Mouse (Mus musculus) right cerebral cortex, adult 2 months (tissue): ENCODE measurements around the gene Chd5.

Experiments
- DNase-seq, 2 experiments: peaks; one replicate each; pipeline ENCODE4 v3.0.0; 2021 to 2022; ENCODE audit warnings: low spot score in 2 of 2

Chd5 gene

GRCm38 (mm10) chr4:152353886-152354637 is 15.6 kb downstream of the Chd5 start:
- DNase-seq: no peak

GRCm38 (mm10) chr4:152355672-152356071 is 17.2 kb downstream of the Chd5 start:
- no peak for DNase-seq

GRCm38 (mm10) chr4:152359700-152360099 is 21.2 kb downstream of the Chd5 start:
- DNase-seq: no peak

GRCm38 (mm10) chr4:152360855-152361254 is 22.4 kb downstream of the Chd5 start:
- DNase-seq: no peak

GRCm38 (mm10) chr4:152362180-152362579 is 23.7 kb downstream of the Chd5 start:
- DNase-seq: no peak

GRCm38 (mm10) chr4:152365228-152365627 is 26.8 kb downstream of the Chd5 start:
- DNase-seq: no peak

GRCm38 (mm10) chr4:152382528-152383252 is 44.2 kb downstream of the Chd5 start:
- DNase-seq: no peak

- no peak for DNase-seq
Measured at GRCm38 (mm10) chr4:152385644-152386043, 47.2 kb downstream of the Chd5 start.

- peak in 1 of 2 experiments; percentile 50 for DNase-seq
Measured at GRCm38 (mm10) chr4:152392192-152392591, 53.7 kb downstream of the Chd5 start.

GRCm38 (mm10) chr4:152392627-152393026 is 54.2 kb downstream of the Chd5 start:
- DNase-seq: no peak

GRCm38 (mm10) chr4:152398926-152399325 is 60.5 kb downstream of the Chd5 start:
- DNase-seq: no peak

GRCm38 (mm10) chr4:152405143-152405542 is 66.7 kb downstream of the Chd5 start:
- no peak for DNase-seq

GRCm38 (mm10) chr4:152405671-152406201 is 67.3 kb downstream of the Chd5 start:
- DNase-seq: peak in 1 of 2 experiments; percentile 63

- no peak for DNase-seq
Measured at GRCm38 (mm10) chr4:152406531-152406930, 68.1 kb downstream of the Chd5 start.

GRCm38 (mm10) chr4:152410961-152411360 is 72.5 kb downstream of the Chd5 start:
- DNase-seq: no peak

GRCm38 (mm10) chr4:152412524-152413080 is 74.2 kb downstream of the Chd5 start:
- DNase-seq: no peak

- DNase-seq: no peak
Measured at GRCm38 (mm10) chr4:152418229-152419060, 80.0 kb downstream of the Chd5 start.

GRCm38 (mm10) chr4:152423576-152423975 is 85.1 kb downstream of the Chd5 start:
- no peak for DNase-seq

- DNase-seq: no peak
Measured at GRCm38 (mm10) chr4:152424341-152424740, 85.9 kb downstream of the Chd5 start.

- no peak for DNase-seq
Measured at GRCm38 (mm10) chr4:152424922-152425321, 86.5 kb downstream of the Chd5 start.

GRCm38 (mm10) chr4:152428259-152428658 is 89.8 kb downstream of the Chd5 start:
- peak; percentile 59 for DNase-seq

GRCm38 (mm10) chr4:152432308-152432707 is 93.9 kb downstream of the Chd5 start:
- peak; percentile 48 to 70 for DNase-seq
